Mouse (Mus musculus) E14TG2a.4 (cell line): ENCODE results near the gene Mansc4.

Experiments used
- CTCF ChIP-seq: conservative IDR thresholded peaks from 2 replicates; pipeline ENCODE4 v1.5.1; 2014; ENCODE audit warnings: low read length
- NANOG ChIP-seq: IDR thresholded peaks from 2 replicates; pipeline ENCODE4 v1.6.1; 2014; ENCODE audit warnings: borderline replicate concordance, low read length, mixed read lengths
- POU5F1 ChIP-seq: IDR thresholded peaks from 2 replicates; pipeline ENCODE4 v1.6.1; 2014; ENCODE audit warnings: low read length, borderline replicate concordance

GRCm38 (mm10) chr6:147032303-147032925, 54.4 kb downstream of the Mansc4 start, which contains the start of gene Rep15:
- no peak for TF ChIP-seq CTCF
- no peak for TF ChIP-seq NANOG
- TF ChIP-seq POU5F1: no peak
